Mouse (Mus musculus): Measurements from ENCODE around the gene Isca2. TPM values are rescaled to one million over a fixed set of nuclear protein-coding genes. Genes with fewer than 3 reads are reported as not detected.

The Isca2 gene
- polyA plus RNA-seq, 1 experiment from 2014 or later = 139 TPM

DNA sequence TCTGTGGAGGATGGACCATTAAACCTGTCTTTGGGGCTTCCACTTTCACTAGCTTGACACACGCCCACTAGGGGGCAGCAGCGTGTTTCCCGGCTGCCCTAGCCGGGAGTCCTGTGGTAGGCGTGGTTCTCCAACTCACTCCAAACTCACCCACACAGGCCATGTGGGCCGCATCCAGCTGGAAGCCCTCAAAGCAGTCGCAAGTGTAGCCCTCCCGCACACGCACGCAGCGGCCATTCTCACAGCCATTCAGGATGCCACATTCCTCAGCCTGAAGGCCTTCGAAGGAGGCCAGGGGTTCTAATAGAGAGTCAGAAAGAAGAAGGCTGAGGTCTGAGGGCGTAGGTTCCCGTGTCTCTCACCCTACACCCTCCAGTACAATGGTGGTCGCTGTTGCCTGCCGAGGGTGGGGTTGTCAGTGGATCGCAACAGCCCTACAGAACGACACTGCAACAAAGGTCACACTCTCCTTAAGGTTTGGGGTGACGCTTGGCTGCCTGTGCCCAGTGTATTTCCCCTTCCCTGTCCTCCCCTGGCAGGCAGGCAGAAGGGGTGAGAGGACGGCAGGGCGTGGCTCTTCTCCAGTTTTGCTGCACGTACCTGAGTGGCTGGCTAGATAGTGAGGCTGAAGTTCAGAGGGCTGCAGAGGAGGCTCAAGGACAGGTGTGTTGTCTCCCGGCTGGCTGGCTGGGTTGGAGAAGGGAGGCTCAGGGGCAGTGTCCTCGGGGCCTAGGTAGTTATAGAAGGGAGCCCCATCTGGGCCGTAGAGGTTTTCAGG, 11.7 kb downstream of the Isca2 start:
- ATAC-seq (replicated peaks; ENCODE audit: low FRiP score) = peak; percentile 78
- WGBS = 31% methylated on average over 25 of the region's 25 CpGs
- H3K9me3 ChIP-seq (ENCODE audit: control insufficient read depth, low read length) = no peaks in the 10 kb centered on the region
- DNase-seq (ENCODE audit: low spot score) = peak; percentile 82
- H3K4me3 ChIP-seq (ENCODE audit: low read depth, low read length) = no peak overlapping the region
- H3K27ac ChIP-seq (ENCODE audit: low read depth, low read length) = no peak overlapping the region
- H3K36me3 ChIP-seq (ENCODE audit: control insufficient read depth, insufficient read depth, low read length) = no peaks in the 10 kb centered on the region
- H3K9ac ChIP-seq (ENCODE audit: low read depth, low read length) = no peak overlapping the region
- H3K27me3 ChIP-seq (replicated peaks; ENCODE audit: control insufficient read depth, insufficient read depth, low read length) = 0 out of 2 replicates have a peak, but pooled peaks cover 2% of the 10 kb centered on the region
- H3K4me2 ChIP-seq = peak overlapping the region; percentile 40
- H3K4me1 ChIP-seq (replicated peaks; ENCODE audit: control insufficient read depth, insufficient read depth, low read length) = peaks cover 6% of the 10 kb centered on the region

- Histone ChIP-seq H3K4me1 (replicated peaks; ENCODE audit: control insufficient read depth, insufficient read depth, low read length) (peaks cover 6% of the 10 kb centered on the region), H3K9ac (ENCODE audit: low read depth, low read length) (no peak overlapping the region), H3K36me3 (ENCODE audit: control insufficient read depth, insufficient read depth, low read length) (no peaks in the 10 kb centered on the region), H3K27me3 (replicated peaks; ENCODE audit: control insufficient read depth, insufficient read depth, low read length) (0 out of 2 replicates have a peak, but pooled peaks cover 2% of the 10 kb centered on the region), H3K4me3 (ENCODE audit: low read depth, low read length) (no peak overlapping the region), H3K27ac (ENCODE audit: low read depth, low read length) (no peak overlapping the region), H3K4me2 (no peak overlapping the region), H3K9me3 (ENCODE audit: control insufficient read depth, low read length) (no peaks in the 10 kb centered on the region)
- DNase-seq (ENCODE audit: low spot score) (no peak), ATAC-seq (replicated peaks; ENCODE audit: low FRiP score) (no peak)
- 77% methylated on average over 5 of the region's 5 CpGs for WGBS
These were observed 13.0 kb downstream of the Isca2 start for GRCm38 (mm10) chr12:84786091-84786490.

DNA sequence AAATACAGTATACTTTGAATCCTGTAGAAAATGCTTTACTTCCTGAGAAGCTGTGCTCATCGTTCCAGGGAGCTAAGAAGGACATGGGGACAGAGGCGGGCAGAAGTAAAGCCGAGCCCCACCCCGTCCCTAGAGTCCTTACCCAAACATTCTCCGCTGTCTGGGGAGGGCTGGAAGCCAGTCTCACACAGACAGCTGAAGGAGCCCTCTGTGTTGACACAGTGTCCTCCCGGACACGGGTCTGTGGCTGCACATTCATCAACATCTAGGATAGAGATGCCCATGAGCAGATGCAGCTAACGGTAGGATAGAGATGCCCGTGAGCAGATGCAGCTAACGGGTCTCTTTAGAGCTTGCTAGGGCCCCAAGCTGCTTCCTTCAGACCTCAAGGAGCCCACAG, 17.8 kb downstream of the Isca2 start:
- 64% methylated on average over 10 of the region's 10 CpGs for WGBS
- no peak overlapping the region for H3K4me2 ChIP-seq
- no peak overlapping the region for H3K27ac ChIP-seq (ENCODE audit: low read depth, low read length)
- DNase-seq (ENCODE audit: low spot score) (no peak), ATAC-seq (replicated peaks; ENCODE audit: low FRiP score) (no peak)
- H3K4me3 ChIP-seq (ENCODE audit: low read depth, low read length) = no peak overlapping the region
- H3K9ac ChIP-seq (ENCODE audit: low read depth, low read length) = no peak overlapping the region
- H3K36me3 ChIP-seq (ENCODE audit: control insufficient read depth, insufficient read depth, low read length) = no peaks in the 10 kb centered on the region
- H3K4me1 ChIP-seq (replicated peaks; ENCODE audit: control insufficient read depth, insufficient read depth, low read length) = no peaks in the 10 kb centered on the region
- H3K9me3 ChIP-seq (ENCODE audit: control insufficient read depth, low read length) = no peaks in the 10 kb centered on the region
- H3K27me3 ChIP-seq (replicated peaks; ENCODE audit: control insufficient read depth, insufficient read depth, low read length) = 0 out of 2 replicates have a peak, but pooled peaks cover 2% of the 10 kb centered on the region

- WGBS = 82% methylated on average over 4 of the region's 4 CpGs
- H3K27me3 ChIP-seq (replicated peaks; ENCODE audit: control insufficient read depth, insufficient read depth, low read length) = 0 out of 2 replicates have a peak, but pooled peaks cover 2% of the 10 kb centered on the region
- DNase-seq (ENCODE audit: low spot score) = no peak
These were observed 19.6 kb downstream of the Isca2 start for GRCm38 (mm10) chr12:84792629-84793028.

DNA sequence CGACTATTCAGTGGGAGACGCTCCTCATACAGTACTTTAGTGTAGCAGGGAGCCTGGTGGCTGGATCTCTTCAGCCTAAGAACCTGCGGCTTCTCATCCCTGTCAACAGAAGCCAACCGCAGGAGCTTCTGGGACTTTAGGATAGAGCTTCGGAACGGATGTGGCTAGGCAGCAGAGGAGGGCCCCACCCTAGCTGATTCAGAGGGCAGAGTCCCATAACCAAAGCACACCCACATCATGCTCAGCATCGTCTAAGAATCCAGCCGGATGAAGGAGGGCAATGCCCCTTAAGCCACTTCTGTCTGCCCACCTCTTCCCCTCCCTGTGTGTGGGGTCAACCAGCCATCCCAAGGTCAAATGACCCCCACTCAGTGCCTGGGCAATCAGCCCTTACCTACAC, 21.6 kb downstream of the Isca2 start:
- Histone ChIP-seq H3K4me1 (replicated peaks; ENCODE audit: control insufficient read depth, insufficient read depth, low read length) (no peaks in the 10 kb centered on the region), H3K36me3 (ENCODE audit: control insufficient read depth, insufficient read depth, low read length) (no peaks in the 10 kb centered on the region), H3K27ac (ENCODE audit: low read depth, low read length) (no peak overlapping the region), H3K4me2 (no peak overlapping the region), H3K4me3 (ENCODE audit: low read depth, low read length) (no peak overlapping the region), H3K9me3 (ENCODE audit: control insufficient read depth, low read length) (no peaks in the 10 kb centered on the region), H3K27me3 (replicated peaks; ENCODE audit: control insufficient read depth, insufficient read depth, low read length) (no peaks in the 10 kb centered on the region), H3K9ac (ENCODE audit: low read depth, low read length) (no peak overlapping the region)
- 83% methylated on average over 8 of the region's 8 CpGs for WGBS
- ATAC-seq (replicated peaks; ENCODE audit: low FRiP score) (no peak), DNase-seq (ENCODE audit: low spot score) (no peak)

More at GRCm38 (mm10) chr12:84792629-84793028, 19.6 kb downstream of the Isca2 start:
- Histone ChIP-seq H3K9ac (ENCODE audit: low read depth, low read length) (no peak overlapping the region), H3K4me2 (no peak overlapping the region), H3K4me3 (ENCODE audit: low read depth, low read length) (no peak overlapping the region), H3K9me3 (ENCODE audit: control insufficient read depth, low read length) (no peaks in the 10 kb centered on the region), H3K36me3 (ENCODE audit: control insufficient read depth, insufficient read depth, low read length) (no peaks in the 10 kb centered on the region), H3K4me1 (replicated peaks; ENCODE audit: control insufficient read depth, insufficient read depth, low read length) (no peaks in the 10 kb centered on the region), H3K27ac (ENCODE audit: low read depth, low read length) (no peak overlapping the region)
- ATAC-seq (replicated peaks; ENCODE audit: low FRiP score) = no peak

- no peak for DNase-seq (ENCODE audit: low spot score)
- Histone ChIP-seq H3K36me3 (ENCODE audit: control insufficient read depth, insufficient read depth, low read length) (no peaks in the 10 kb centered on the region), H3K4me3 (ENCODE audit: low read depth, low read length) (no peak overlapping the region), H3K27me3 (replicated peaks; ENCODE audit: control insufficient read depth, insufficient read depth, low read length) (no peaks in the 10 kb centered on the region; the same call in 1 of the 2 replicates), H3K9ac (ENCODE audit: low read depth, low read length) (no peak overlapping the region), H3K9me3 (ENCODE audit: control insufficient read depth, low read length) (no peaks in the 10 kb centered on the region), H3K4me1 (replicated peaks; ENCODE audit: control insufficient read depth, insufficient read depth, low read length) (no peaks in the 10 kb centered on the region), H3K27ac (ENCODE audit: low read depth, low read length) (no peak overlapping the region), H3K4me2 (no peak overlapping the region)
- 85% methylated on average over 13 of the region's 13 CpGs for WGBS
- ATAC-seq (replicated peaks; ENCODE audit: low FRiP score) = no peak
These were observed 26.0 kb downstream of the Isca2 start for GRCm38 (mm10) chr12:84799086-84799485.

DNA sequence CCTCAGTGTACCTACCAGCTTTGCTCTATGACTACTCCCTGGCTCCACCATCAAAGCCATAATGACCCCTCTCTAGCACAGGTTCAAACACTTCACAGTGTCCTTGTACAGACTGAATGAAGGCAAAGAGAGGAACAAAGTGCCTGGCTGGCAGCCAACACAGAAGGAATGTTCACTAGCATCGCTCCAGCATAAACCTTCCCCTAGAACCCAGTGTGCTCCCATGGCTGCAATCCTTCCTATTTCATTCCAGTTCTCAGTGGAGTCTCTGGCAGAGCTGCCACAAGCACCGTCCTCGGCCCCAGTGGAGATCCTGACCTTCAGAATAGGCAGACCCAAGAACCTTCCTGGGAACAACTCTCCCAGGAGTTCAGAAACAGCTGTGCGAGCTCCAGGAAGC, 27.4 kb downstream of the Isca2 start:
- Histone ChIP-seq H3K27ac (ENCODE audit: low read depth, low read length) (no peak overlapping the region), H3K9me3 (ENCODE audit: control insufficient read depth, low read length) (no peaks in the 10 kb centered on the region), H3K4me1 (replicated peaks; ENCODE audit: control insufficient read depth, insufficient read depth, low read length) (no peaks in the 10 kb centered on the region), H3K9ac (ENCODE audit: low read depth, low read length) (no peak overlapping the region), H3K4me3 (ENCODE audit: low read depth, low read length) (no peak overlapping the region), H3K4me2 (no peak overlapping the region), H3K36me3 (ENCODE audit: control insufficient read depth, insufficient read depth, low read length) (no peaks in the 10 kb centered on the region), H3K27me3 (replicated peaks; ENCODE audit: control insufficient read depth, insufficient read depth, low read length) (no peaks in the 10 kb centered on the region; the same call in 1 of the 2 replicates)
- DNase-seq (ENCODE audit: low spot score) (no peak), ATAC-seq (replicated peaks; ENCODE audit: low FRiP score) (no peak)
- WGBS = 66% methylated on average over 4 of the region's 4 CpGs

- no peak overlapping the region for H3K27ac ChIP-seq (ENCODE audit: low read depth, low read length)
- no peaks in the 10 kb centered on the region for H3K9me3 ChIP-seq (ENCODE audit: control insufficient read depth, low read length)
- DNase-seq (ENCODE audit: low spot score) (no peak), ATAC-seq (replicated peaks; ENCODE audit: low FRiP score) (no peak)
- H3K4me3 ChIP-seq (ENCODE audit: low read depth, low read length) = no peak overlapping the region
- H3K9ac ChIP-seq (ENCODE audit: low read depth, low read length) = no peak overlapping the region
- no peaks in the 10 kb centered on the region for H3K36me3 ChIP-seq (ENCODE audit: control insufficient read depth, insufficient read depth, low read length)
- WGBS = 76% methylated on average over 13 of the region's 13 CpGs
- H3K4me2 ChIP-seq = no peak overlapping the region
- H3K4me1 ChIP-seq (replicated peaks; ENCODE audit: control insufficient read depth, insufficient read depth, low read length) = no peaks in the 10 kb centered on the region
- peaks cover 3% of the 10 kb centered on the region; the same call in 1 of the 2 replicates for H3K27me3 ChIP-seq (replicated peaks; ENCODE audit: control insufficient read depth, insufficient read depth, low read length)
These were observed 28.6 kb downstream of the Isca2 start for GRCm38 (mm10) chr12:84801532-84802110.

DNA sequence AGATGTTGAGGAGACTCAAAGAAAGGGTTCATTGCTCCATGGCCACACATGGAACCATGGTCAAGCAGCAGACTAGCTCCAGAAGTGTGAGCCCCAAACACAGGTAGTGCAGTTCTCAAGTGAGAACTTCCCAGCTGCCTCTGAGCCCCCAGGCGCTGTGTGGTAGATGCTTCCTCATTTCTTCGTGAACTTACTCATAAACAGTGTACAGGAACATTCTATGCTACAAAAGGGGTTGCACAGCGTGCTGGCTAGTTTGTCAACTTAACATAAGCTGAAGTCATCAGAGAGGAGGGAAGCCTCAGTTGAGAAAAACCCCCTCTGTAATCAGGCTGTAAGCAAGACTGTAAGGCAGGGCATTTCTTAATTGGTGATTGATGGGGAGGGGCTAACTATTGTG, 29.6 kb downstream of the Isca2 start:
- Histone ChIP-seq H3K4me3 (ENCODE audit: low read depth, low read length) (no peak overlapping the region), H3K9ac (ENCODE audit: low read depth, low read length) (no peak overlapping the region), H3K4me2 (no peak overlapping the region), H3K36me3 (ENCODE audit: control insufficient read depth, insufficient read depth, low read length) (no peaks in the 10 kb centered on the region), H3K4me1 (replicated peaks; ENCODE audit: control insufficient read depth, insufficient read depth, low read length) (no peaks in the 10 kb centered on the region), H3K27me3 (replicated peaks; ENCODE audit: control insufficient read depth, insufficient read depth, low read length) (peaks cover 3% of the 10 kb centered on the region; the same call in 1 of the 2 replicates), H3K9me3 (ENCODE audit: control insufficient read depth, low read length) (no peaks in the 10 kb centered on the region), H3K27ac (ENCODE audit: low read depth, low read length) (no peak overlapping the region)
- ATAC-seq (replicated peaks; ENCODE audit: low FRiP score) (no peak), DNase-seq (ENCODE audit: low spot score) (no peak)
- WGBS = 49% methylated on average over 3 of the region's 3 CpGs

Measured in liver, embryonic 11.5 days (tissue).